Mouse (Mus musculus) cerebellum, adult 11-12 months (tissue): ENCODE measurements around the gene Tyro3.

ENCODE experiments used
- DNase-seq: peaks from one replicate; pipeline ENCODE4 v3.0.0; 2022

Tyro3 gene

GRCm38 (mm10) chr2:119804776-119805175 lies 7.2 kb downstream of the Tyro3 start:
- DNase-seq: peak; percentile 58

GRCm38 (mm10) chr2:119805536-119805935 lies 8.0 kb downstream of the Tyro3 start:
- DNase-seq: peak; percentile 55

GRCm38 (mm10) chr2:119808438-119808837 lies 10.9 kb downstream of the Tyro3 start:
- no peak for DNase-seq

GRCm38 (mm10) chr2:119808881-119809280 lies 11.3 kb downstream of the Tyro3 start:
- peak; percentile 26 for DNase-seq

- no peak for DNase-seq
Observed at GRCm38 (mm10) chr2:119810890-119811289, 13.4 kb downstream of the Tyro3 start.

GRCm38 (mm10) chr2:119811490-119812146 lies 14.1 kb downstream of the Tyro3 start:
- DNase-seq: peak; percentile 68

- peak; percentile 66 for DNase-seq
Observed at GRCm38 (mm10) chr2:119814376-119814933, 16.9 kb downstream of the Tyro3 start.

- DNase-seq: no peak
Observed at GRCm38 (mm10) chr2:119816611-119817010, 19.1 kb downstream of the Tyro3 start.

GRCm38 (mm10) chr2:119817047-119817446 lies 19.5 kb downstream of the Tyro3 start:
- peak; percentile 87 for DNase-seq

- DNase-seq: no peak
Observed at GRCm38 (mm10) chr2:119818668-119819272, 21.2 kb downstream of the Tyro3 start.

GRCm38 (mm10) chr2:119821136-119821535 lies 23.6 kb downstream of the Tyro3 start:
- no peak for DNase-seq

GRCm38 (mm10) chr2:119830579-119830978 lies 33.0 kb downstream of the Tyro3 start:
- DNase-seq: no peak

GRCm38 (mm10) chr2:119834231-119834630 lies 36.7 kb downstream of the Tyro3 start:
- no peak for DNase-seq

- DNase-seq: no peak
Observed at GRCm38 (mm10) chr2:119837616-119838015, 40.1 kb downstream of the Tyro3 start.

GRCm38 (mm10) chr2:119838363-119839156 lies 41.0 kb downstream of the Tyro3 start:
- peak; percentile 55 for DNase-seq

- DNase-seq: no peak
Observed at GRCm38 (mm10) chr2:119840008-119840407, 42.5 kb downstream of the Tyro3 start.

- DNase-seq: no peak
Observed at GRCm38 (mm10) chr2:119842000-119842399, 44.5 kb downstream of the Tyro3 start.

GRCm38 (mm10) chr2:119843526-119843925 lies 46.0 kb downstream of the Tyro3 start:
- no peak for DNase-seq

GRCm38 (mm10) chr2:119845882-119846546 lies 48.5 kb downstream of the Tyro3 start:
- DNase-seq: no peak

GRCm38 (mm10) chr2:119846929-119847328 lies 49.4 kb downstream of the Tyro3 start:
- peak; percentile 96 for DNase-seq

- DNase-seq: no peak
Observed at GRCm38 (mm10) chr2:119853811-119854210, 56.3 kb downstream of the Tyro3 start.

GRCm38 (mm10) chr2:119855310-119855850 lies 57.8 kb downstream of the Tyro3 start:
- no peak for DNase-seq

- no peak for DNase-seq
Observed at GRCm38 (mm10) chr2:119857341-119857740, 59.8 kb downstream of the Tyro3 start.
